Mouse (Mus musculus): ENCODE data around the gene Gm36210. TPM values are rescaled to one million over a fixed set of nuclear protein-coding genes. Genes with fewer than 3 reads are reported as not detected.

Gm36210 gene
- total RNA-seq, 2 experiments from 2014 or later: not detected

- ATAC-seq (replicated peaks; ENCODE audit: poor library complexity): peak; percentile 56
These were observed 17.5 kb upstream of the Gm36210 start for GRCm38 (mm10) chr7:4923586-4924364.

GRCm38 (mm10) chr7:4922931-4923565 is 16.7 kb upstream of the Gm36210 start:
- no peak for ATAC-seq (replicated peaks; ENCODE audit: poor library complexity)

- peak; percentile 32 for ATAC-seq (replicated peaks; ENCODE audit: poor library complexity)
These were observed 16.2 kb upstream of the Gm36210 start for GRCm38 (mm10) chr7:4922508-4922907.

- ATAC-seq (replicated peaks; ENCODE audit: poor library complexity): no peak
These were observed 15.6 kb upstream of the Gm36210 start, which contains the start of gene Nat14 for GRCm38 (mm10) chr7:4921824-4922482. TSS of gene Nat14 (plus strand) at chr7:4922028.

GRCm38 (mm10) chr7:4920976-4921823 is 14.9 kb upstream of the Gm36210 start:
- no peak for ATAC-seq (replicated peaks; ENCODE audit: poor library complexity)

GRCm38 (mm10) chr7:4920496-4920895 is 14.2 kb upstream of the Gm36210 start:
- no peak for ATAC-seq (replicated peaks; ENCODE audit: poor library complexity)

- no peak for ATAC-seq (replicated peaks; ENCODE audit: poor library complexity)
These were observed 13.7 kb upstream of the Gm36210 start for GRCm38 (mm10) chr7:4919971-4920370.

- ATAC-seq (replicated peaks; ENCODE audit: poor library complexity): no peak
These were observed 12.8 kb upstream of the Gm36210 start for GRCm38 (mm10) chr7:4919096-4919495.

GRCm38 (mm10) chr7:4918681-4919080 is 12.4 kb upstream of the Gm36210 start:
- no peak for ATAC-seq (replicated peaks; ENCODE audit: poor library complexity)

- ATAC-seq (replicated peaks; ENCODE audit: poor library complexity): no peak
These were observed 11.2 kb upstream of the Gm36210 start for GRCm38 (mm10) chr7:4917494-4917893.

GRCm38 (mm10) chr7:4915669-4916416 is 9.5 kb upstream of the Gm36210 start:
- peak; percentile 43 for ATAC-seq (replicated peaks; ENCODE audit: poor library complexity)

- ATAC-seq (replicated peaks; ENCODE audit: poor library complexity): peak; percentile 88
These were observed 8.8 kb upstream of the Gm36210 start, which contains the start of gene Zfp628 for GRCm38 (mm10) chr7:4915007-4915665. TSS of gene Zfp628 (plus strand) at chr7:4915217.

GRCm38 (mm10) chr7:4912248-4912647 is 5.9 kb upstream of the Gm36210 start:
- ATAC-seq (replicated peaks; ENCODE audit: poor library complexity): no peak

- ATAC-seq (replicated peaks; ENCODE audit: poor library complexity): no peak
These were observed 5.2 kb upstream of the Gm36210 start for GRCm38 (mm10) chr7:4911561-4911960.

GRCm38 (mm10) chr7:4902404-4902803 is 3.9 kb downstream of the Gm36210 start:
- no peak for ATAC-seq (replicated peaks; ENCODE audit: poor library complexity)

GRCm38 (mm10) chr7:4901171-4901570 is 5.1 kb downstream of the Gm36210 start:
- ATAC-seq (replicated peaks; ENCODE audit: poor library complexity): peak; percentile 81

GRCm38 (mm10) chr7:4900523-4900851 is 5.8 kb downstream of the Gm36210 start:
- peak; percentile 9 for ATAC-seq (replicated peaks; ENCODE audit: poor library complexity)

GRCm38 (mm10) chr7:4899649-4900522 is 6.4 kb downstream of the Gm36210 start:
- peak; percentile 69 for ATAC-seq (replicated peaks; ENCODE audit: poor library complexity)
